23 mouse cellular contexts compared by ENCODE assay signal in the genomic region with DNA sequence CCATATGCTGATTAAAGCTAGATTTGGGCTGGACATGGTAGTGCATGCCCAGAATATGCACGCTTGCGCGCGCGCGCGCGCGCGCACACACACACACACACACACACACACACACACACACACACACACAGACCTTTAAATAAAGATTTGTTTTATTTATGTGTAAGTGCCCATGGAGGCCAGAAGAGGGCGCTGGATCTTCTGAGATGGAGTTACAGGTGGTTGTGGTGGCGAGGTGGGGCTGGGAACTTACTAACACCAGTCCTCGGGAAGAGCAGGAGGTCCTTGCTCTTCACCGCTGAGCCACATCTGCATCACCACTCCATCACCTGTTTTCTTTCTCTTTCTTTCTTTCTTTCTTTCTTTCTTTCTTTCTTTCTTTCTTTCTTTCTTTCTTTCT. TPM values are rescaled to one million over a fixed set of nuclear protein-coding genes. Genes with fewer than 3 reads are reported as not detected.
A peak's percentile ranks its signal among the peaks of the same experiment; 100 is the strongest.
DNase-seq lines count a peak whose midpoint lies in the region; TF ChIP-seq lines count a peak whose summit lies in the region.
"Had no signal": no experiment of that assay in that cellular context is flagged by ENCODE, and none has a peak within 500 bp of the region (broad histone marks: within the 10 kb centered on the region; RNA-seq: fewer than 3 reads in every experiment).

No protein-coding gene starts in this region.

- TF ChIP-seq CTCF in gastrocnemius, adult 2 months (IDR thresholded peaks at IDR 0.05) = peak; percentile 5; the same call in 1 of the 2 replicates
- TF ChIP-seq CTCF in left cerebral cortex, adult 2 months (IDR thresholded peaks at IDR 0.05) = peak; percentile 9

- no peak for DNase-seq in gastrocnemius, adult 2 months
- DNase-seq in gastrocnemius, postnatal 14 days = no peak
- no peak for DNase-seq in left cerebral cortex, adult 2 months (ENCODE audit: extremely low spot score in 1 of 2, low spot score in 2 of 2)
- DNase-seq in left cerebral cortex, postnatal 10 days (ENCODE audit: extremely low spot score in 1 of 2, low spot score in 2 of 2) = no peak
- DNase-seq in testis, postnatal 14 days (ENCODE audit: low spot score) = peak; percentile 36
- no peak for DNase-seq in testis, postnatal 10 days (ENCODE audit: low spot score)
- no peak for DNase-seq in thymus, postnatal 36 days
- DNase-seq in cerebellum, adult 11-12 months = no peak
- DNase-seq: adrenal gland, postnatal 36 days; cerebellum, postnatal 10 days; gastrocnemius, postnatal 25 days; kidney, adult 9 months; layer of hippocampus, adult 9-11 months; left cerebral cortex, postnatal 4 days; lung, adult 2 months; lung, postnatal 4 days; midbrain, embryonic 14.5 days had no signal

- intact Hi-C loops in gastrocnemius, adult 2 months (cut with DNase I) = no loop called here
- intact Hi-C loops in gastrocnemius, postnatal 14 days (cut with DNase I; ENCODE audit: low total_unique reads) = no loop called here
- intact Hi-C loops in left cerebral cortex, adult 2 months (cut with DNase I) = no loop called here
- intact Hi-C loops in left cerebral cortex, postnatal 10 days (cut with DNase I) = no loop called here

- H3K4me3 ChIP-seq in gastrocnemius, adult 2 months = no peak overlapping the region
- no peak overlapping the region for H3K4me3 ChIP-seq in left cerebral cortex, adult 2 months
- H3K4me3 ChIP-seq: forebrain, embryonic 15.5 days; limb, embryonic 15.5 days had no signal

- H3K27ac ChIP-seq in gastrocnemius, adult 2 months = no peak overlapping the region
- no peak overlapping the region for H3K27ac ChIP-seq in left cerebral cortex, adult 2 months
- H3K27ac ChIP-seq: forebrain, embryonic 15.5 days; hindbrain, embryonic 14.5 days had no signal

RNA-seq across cellular contexts. Expression of a gene that starts 1.0 kb away (rescaled TPM):
- under 1 TPM; 0.08 to 0.17 TPM for total RNA-seq in gastrocnemius, adult 2 months (2021)
- total RNA-seq in gastrocnemius, postnatal 14 days (2021) = under 1 TPM; 0.11 to 0.31 TPM
- 1 to 10 TPM; 1.5 TPM for total RNA-seq in left cerebral cortex, adult 2 months (2021)
- 1 to 10 TPM in 1 of 2 experiments, under 1 TPM in 1; 0.88 to 1.0 TPM for total RNA-seq in left cerebral cortex, postnatal 10 days (2021)
- total RNA-seq: megakaryocyte-erythroid progenitor cell, adult 5-6 weeks had no signal

RNA-seq across cellular contexts. Expression of a gene that starts 15.5 kb away (rescaled TPM):
- total RNA-seq in gastrocnemius, adult 2 months (2021) = not detected
- total RNA-seq in gastrocnemius, postnatal 14 days (2021) = not detected
- not detected for total RNA-seq in left cerebral cortex, adult 2 months (2021)
- not detected for total RNA-seq in left cerebral cortex, postnatal 10 days (2021)
- total RNA-seq: left cerebral cortex, adult 18-20 months; left cerebral cortex, postnatal 4 days; megakaryocyte-erythroid progenitor cell, adult 5-6 weeks had no signal

RNA-seq across cellular contexts. Expression of a gene that starts 26.2 kb away (rescaled TPM):
- 10 to 100 TPM; 40.1 to 49.3 TPM for total RNA-seq in gastrocnemius, adult 2 months (2021)
- total RNA-seq in gastrocnemius, postnatal 14 days (2021) = 10 to 100 TPM; 45.4 to 55.2 TPM
- total RNA-seq in left cerebral cortex, adult 2 months (2021) = 10 to 100 TPM; 66.0 to 68.7 TPM
- 10 to 100 TPM; 71.2 to 76.9 TPM for total RNA-seq in left cerebral cortex, postnatal 10 days (2021)

RNA-seq across cellular contexts. Expression of a gene that starts 46.4 kb away (rescaled TPM):
- total RNA-seq in gastrocnemius, adult 2 months (2021) = 1 to 10 TPM in 1 of 2 experiments, under 1 TPM in 1; 0.89 to 1.1 TPM
- total RNA-seq in gastrocnemius, postnatal 14 days (2021) = under 1 TPM in 1 of 2 experiments, not detected in 1; 0.72 TPM
- 1 to 10 TPM in 1 of 2 experiments, under 1 TPM in 1; 0.63 to 1.1 TPM for total RNA-seq in left cerebral cortex, adult 2 months (2021)
- total RNA-seq in left cerebral cortex, postnatal 10 days (2021) = 1 to 10 TPM; 1.5 to 2.4 TPM
- total RNA-seq: gastrocnemius, postnatal 25 days; heart, postnatal 36 days; megakaryocyte-erythroid progenitor cell, adult 5-6 weeks had no signal

RNA-seq across cellular contexts. Expression of a gene that starts 49.7 kb away (rescaled TPM):
- under 1 TPM; 0.66 to 0.73 TPM for total RNA-seq in gastrocnemius, adult 2 months (2021)
- 1 to 10 TPM; 1.2 TPM for total RNA-seq in gastrocnemius, postnatal 14 days (2021)
- 1 to 10 TPM; 2.9 to 4.1 TPM for total RNA-seq in left cerebral cortex, adult 2 months (2021)
- total RNA-seq in left cerebral cortex, postnatal 10 days (2021) = 1 to 10 TPM; 2.1 to 2.8 TPM
